Mouse (Mus musculus) heart, adult 2 months (tissue): ENCODE measurements around the gene Ttyh3.

Experiments used
- CTCF ChIP-seq: fragments of 200-600 bp; IDR thresholded peaks from 2 replicates; pipeline ENCODE4 v1.8.1; 2022; ENCODE audit warnings: antibody characterized with exemption, mild to moderate bottlenecking, moderate library complexity
- POLR2A ChIP-seq: fragments of 200-500 bp; IDR thresholded peaks from 2 replicates; pipeline ENCODE4 v1.6.1; 2011; ENCODE audit warnings: mild to moderate bottlenecking, low read depth, low read length, control low read depth; ENCODE audit not compliant: insufficient read depth

DNA sequence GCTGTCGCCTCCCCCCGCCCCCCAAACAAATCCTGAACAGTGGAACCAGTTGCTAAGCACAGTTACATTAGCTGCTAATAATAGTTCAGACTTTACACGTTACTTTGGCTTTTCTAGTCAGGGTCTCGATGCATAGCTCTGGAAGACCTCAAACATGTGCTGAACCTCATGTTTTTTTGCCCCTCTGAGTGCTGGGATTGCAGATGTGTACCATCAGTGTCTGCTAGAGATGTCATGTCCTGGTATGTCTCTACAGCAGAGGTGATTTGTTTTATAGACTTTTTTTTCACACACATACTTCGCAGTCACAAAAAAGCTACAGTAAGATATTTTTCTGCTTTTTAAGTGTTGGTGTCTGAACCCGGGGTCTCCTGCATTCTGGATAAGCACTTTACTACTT, 23.3 kb upstream of the Ttyh3 start:
- TF ChIP-seq CTCF (no peak), POLR2A (no peak)
